9 mouse cellular contexts compared by ENCODE assay signal in genomic region chr1:23763726-23764125, GRCm38 (mm10). TPM values are rescaled to one million over a fixed set of nuclear protein-coding genes. Genes with fewer than 3 reads are reported as not detected.
DNase-seq lines count a peak whose midpoint lies in the region; ATAC-seq lines count a peak whose summit lies in the region.
"Had no signal": no experiment of that assay in that cellular context is flagged by ENCODE, and none has a peak within 500 bp of the region (broad histone marks: within the 10 kb centered on the region; RNA-seq: fewer than 3 reads in every experiment).

No protein-coding gene starts in this region.

- ATAC-seq in megakaryocyte progenitor cell, adult 5-6 weeks (replicated peaks; ENCODE audit: poor library complexity), result no peak

- peak overlapping the region; percentile 74; the same call in 1 of the 2 replicates for H3K4me3 ChIP-seq in embryonic facial prominence, embryonic 10.5 days

- peaks cover 28% of the 10 kb centered on the region for H3K4me1 ChIP-seq in embryonic facial prominence, embryonic 10.5 days

- no peaks in the 10 kb centered on the region for H3K36me3 ChIP-seq in embryonic facial prominence, embryonic 10.5 days (replicated peaks)

- DNase-seq in brain, adult 2 months (ENCODE audit: low read depth, low spot score), result peak; percentile 36
- peak; percentile 57 for DNase-seq in embryonic facial prominence, embryonic 10.5 days (ENCODE audit: low spot score)
- peak; percentile 42 for DNase-seq in kidney, adult 18-20 months
- DNase-seq in lung, postnatal 36 days, result peak; percentile 71
- DNase-seq in thymus, postnatal 25 days, result no peak
- DNase-seq in urinary bladder, postnatal 36 days (ENCODE audit: low spot score in 2 of 2), result no peak
- no peak for DNase-seq in liver

- 1% methylated on average over 7 of the region's 7 CpGs for WGBS in embryonic facial prominence, embryonic 10.5 days

- no peak overlapping the region for H3K27ac ChIP-seq in embryonic facial prominence, embryonic 10.5 days (replicated peaks)

- peaks cover 78% of the 10 kb centered on the region for H3K27me3 ChIP-seq in embryonic facial prominence, embryonic 10.5 days (replicated peaks; ENCODE audit: low read depth, poor library complexity, severe bottlenecking)

- no peaks in the 10 kb centered on the region for H3K9me3 ChIP-seq in embryonic facial prominence, embryonic 10.5 days

RNA-seq across cellular contexts. Expression of gene B3gat2, which starts 2.2 kb away (rescaled TPM):
- 0.76 and 0.91 TPM in 2 replicates for polyA plus RNA-seq in embryonic facial prominence, embryonic 10.5 days (2016; fragmentation: Nextera tagmentation; extraction: Ambion mirVana)
- total RNA-seq in megakaryocyte progenitor cell, adult 5-6 weeks (2015), result not detected in 2 replicates
- total RNA-seq in megakaryocyte progenitor cell, adult 5-6 weeks (2017), result 0.04 TPM in 1 of 2 replicates, not detected in the other
- polyA plus RNA-seq: liver, adult 2 months had no signal

Comparison
In these comparisons a context has a peak if more than half of its experiments do, and no peak if none do; other contexts are left out.
1. DNase-seq: peak in brain, adult 2 months (single experiment), embryonic facial prominence, embryonic 10.5 days (single experiment), kidney, adult 18-20 months (single experiment) and lung, postnatal 36 days (single experiment); none in thymus, postnatal 25 days (single experiment), urinary bladder, postnatal 36 days (0 of 2) and liver (single experiment).